Mouse (Mus musculus): Measurements from ENCODE around the gene Gm14862.

Gene Gm14862

GRCm38 (mm10) chrX:9222412-9223221, 34.1 kb downstream of the Gm14862 start:
- no peak for DNase-seq

- no peak for DNase-seq
Measured at GRCm38 (mm10) chrX:9221736-9222135, 35.0 kb downstream of the Gm14862 start.

GRCm38 (mm10) chrX:9221206-9221605, 35.5 kb downstream of the Gm14862 start:
- DNase-seq, result peak; percentile 66

GRCm38 (mm10) chrX:9219570-9219969, 37.1 kb downstream of the Gm14862 start:
- DNase-seq, result no peak

DNA sequence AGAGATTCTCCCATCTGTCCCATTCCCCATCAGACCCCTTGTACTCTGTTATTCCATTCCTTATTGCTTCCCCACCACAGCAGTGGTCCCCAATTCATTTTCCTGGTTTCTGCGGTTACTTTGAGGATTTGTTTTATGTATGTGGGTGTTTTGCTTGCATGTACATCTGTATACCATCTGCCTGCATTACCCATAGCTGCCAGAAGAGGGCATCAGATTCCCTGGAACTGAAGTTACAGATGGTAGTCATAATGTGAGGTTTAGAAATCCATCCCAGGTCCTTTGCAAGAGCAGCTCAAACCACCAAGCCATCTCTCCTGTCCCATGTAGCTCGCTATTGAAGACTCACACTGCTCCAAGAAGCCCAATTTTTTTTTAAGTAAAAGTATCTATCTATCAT, 40.5 kb downstream of the Gm14862 start:
- DNase-seq, result peak; percentile 64

- no peak for DNase-seq
Measured at GRCm38 (mm10) chrX:9205121-9205520, 51.6 kb downstream of the Gm14862 start.

- no peak for DNase-seq
Measured at GRCm38 (mm10) chrX:9202781-9203405, 53.8 kb downstream of the Gm14862 start.

DNA sequence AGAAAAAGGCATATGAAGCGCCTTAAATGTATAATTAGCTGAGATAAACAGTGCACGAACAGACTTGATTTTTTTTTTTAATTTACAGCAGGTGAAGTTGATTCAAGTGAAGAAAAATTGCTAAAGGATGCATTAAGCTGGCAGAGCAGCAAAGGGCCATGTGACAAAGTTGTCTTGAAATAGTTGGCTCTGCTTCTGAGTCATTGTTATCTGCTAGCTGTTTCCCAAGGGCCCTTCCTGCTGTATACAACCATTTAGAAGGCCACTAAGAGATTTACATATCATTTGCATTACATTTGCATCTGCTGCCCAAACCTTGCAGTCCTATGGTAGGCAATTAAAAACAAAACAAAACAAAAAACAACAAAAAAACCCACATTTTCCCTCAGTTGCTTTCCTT, 54.7 kb downstream of the Gm14862 start:
- no peak for DNase-seq
